Mouse (Mus musculus): ENCODE results near the gene Lrp2.

GRCm38 (mm10) chr2:69590548-69590947 is 4.7 kb upstream of the Lrp2 start:
- TF ChIP-seq CTCF (IDR thresholded peaks at IDR 0.05; ENCODE audit: low read depth, low read length), result no peak
- TF ChIP-seq POLR2A (IDR thresholded peaks at IDR 0.05; ENCODE audit: extremely low read depth, insufficient read depth, low read length), result no peak
